ENCODE assay signal across 1 mouse cellular context in genomic region chr12:112830570-112830969, GRCm38 (mm10).
TF ChIP-seq lines count a peak whose summit lies in the region.

No protein-coding gene starts in this region.

TF ChIP-seq in MEL, 35 proteins besides CTCF, POLR2A, EP300 and RAD21 (continued from another document):
- no peak for TF ChIP-seq KAT2A (conservative IDR thresholded peaks at IDR 0.05; ENCODE audit: low read depth, low read length)
- TF ChIP-seq UBTF (IDR thresholded peaks at IDR 0.05; ENCODE audit: borderline replicate concordance, insufficient read depth, low read depth, low read length): no peak
- no peak for TF ChIP-seq SMC3 (IDR thresholded peaks at IDR 0.05; ENCODE audit: low read depth, low read length)
